Mouse (Mus musculus) heart, postnatal 10 days (tissue): ENCODE measurements around the gene Rab11fip3. TPM values are rescaled to one million over a fixed set of nuclear protein-coding genes. Genes with fewer than 3 reads are reported as not detected.

Experiments used
- DNase-seq, 2 experiments: peaks; one replicate each; pipeline ENCODE4 v3.0.0; 2021
- intact Hi-C: fragments of 180-260 bp; cut with DNase I; formaldehyde crosslinking; loops from one replicate; pipeline ENCODE4 v1.15.1; 2025
- total RNA-seq, 2 experiments: library from RNA; stranded (reverse); gene quantifications; 2 replicates each; pipeline ENCODE4 v1.2.3; 2021

The Rab11fip3 gene
- total RNA-seq, 2 experiments from 2014 or later, result 23.4 to 24.1 TPM

DNA sequence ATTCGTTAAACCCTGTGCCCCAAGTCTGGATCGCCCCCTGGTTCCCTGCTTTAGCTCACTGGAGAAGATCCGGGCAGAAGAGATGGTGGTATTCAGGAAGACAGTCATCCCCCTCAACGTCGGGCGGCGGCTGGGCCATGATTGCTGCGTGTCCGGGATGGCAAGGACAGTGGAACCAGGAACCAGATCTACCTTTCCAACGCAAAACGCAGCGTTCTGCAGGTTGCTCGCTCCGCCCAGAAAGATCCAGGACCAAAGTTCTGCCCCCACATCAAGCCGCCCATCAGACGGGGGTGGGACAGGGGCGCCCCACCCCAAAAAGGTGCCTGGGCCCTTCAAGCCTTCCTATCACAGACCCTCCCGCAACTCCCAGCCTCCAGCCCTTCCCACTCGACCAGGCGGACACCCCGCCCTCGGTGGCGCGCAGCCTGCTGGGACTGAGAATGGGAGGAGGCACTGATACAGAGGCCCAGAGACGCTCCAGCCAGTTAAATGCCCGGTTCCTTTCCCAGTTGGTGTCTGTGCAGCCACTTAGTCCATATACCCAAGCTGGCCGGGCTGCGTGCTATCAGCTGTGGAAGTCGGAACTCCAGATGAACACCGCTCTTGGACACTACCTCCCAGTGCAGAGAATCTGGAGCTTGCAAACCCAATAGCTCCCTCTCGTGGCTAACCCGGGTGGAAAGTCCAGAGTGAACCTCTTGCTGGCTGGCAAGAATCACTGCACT lies 20.7 kb upstream of the Rab11fip3 start, which contains the start of gene Decr2:
Gene Decr2 (minus strand): TSS at position 433 of the 728 bp plus-strand sequence.
- intact Hi-C loops, result loop anchor here (1.0 to 5.0 kb wide), 3 partner anchors 49 to 198 kb away; no protein-coding TSS in a partner anchor
- DNase-seq, result peak; percentile 91 to 93

DNA sequence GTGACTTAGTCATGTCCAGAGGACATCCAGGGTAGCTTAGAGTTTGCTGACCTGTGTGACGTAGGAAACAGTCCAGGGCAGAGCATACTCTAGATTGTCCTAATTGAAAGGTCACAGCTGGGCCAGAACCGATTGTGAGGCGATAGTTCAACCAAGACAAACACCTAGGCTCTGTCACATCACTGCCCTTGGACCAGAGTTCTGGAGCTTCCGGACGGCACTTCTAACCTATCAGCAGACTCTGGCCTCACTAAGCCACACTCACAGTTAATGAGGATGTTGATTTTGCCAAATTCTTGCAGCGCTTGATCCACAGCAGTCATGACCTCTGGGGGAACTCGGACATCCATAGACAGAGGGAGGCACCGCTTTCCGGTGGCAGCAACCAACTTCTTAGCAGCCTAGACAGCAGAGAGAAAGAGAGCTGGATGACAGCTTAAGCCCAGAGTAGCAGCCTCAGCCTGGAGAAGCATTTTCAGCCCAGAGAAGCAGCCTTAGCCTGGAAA lies 17.8 kb upstream of the Rab11fip3 start:
- DNase-seq, result no peak
- intact Hi-C loops, result no loop called here

DNA sequence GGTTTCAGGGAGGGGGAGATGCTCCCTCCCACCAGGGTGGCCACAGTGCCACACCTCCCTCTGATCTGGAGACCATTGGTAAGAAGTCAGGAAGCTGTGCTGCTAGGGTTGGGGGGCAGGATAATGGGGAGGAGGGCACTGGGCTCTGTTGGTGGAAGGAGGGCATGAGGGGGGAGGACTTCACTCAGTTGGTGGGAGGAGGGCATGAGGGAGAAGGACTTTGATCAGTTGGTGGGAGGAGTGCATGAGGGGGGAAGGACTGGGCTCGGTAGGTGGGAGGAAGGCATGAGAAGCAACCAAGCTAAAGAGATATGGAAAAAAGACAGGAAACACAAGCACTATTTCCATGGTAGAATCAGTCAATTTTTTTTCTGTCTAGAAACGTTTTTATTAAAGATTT lies 11.5 kb upstream of the Rab11fip3 start:
- no peak for DNase-seq
- intact Hi-C loops, result no loop called here

DNA sequence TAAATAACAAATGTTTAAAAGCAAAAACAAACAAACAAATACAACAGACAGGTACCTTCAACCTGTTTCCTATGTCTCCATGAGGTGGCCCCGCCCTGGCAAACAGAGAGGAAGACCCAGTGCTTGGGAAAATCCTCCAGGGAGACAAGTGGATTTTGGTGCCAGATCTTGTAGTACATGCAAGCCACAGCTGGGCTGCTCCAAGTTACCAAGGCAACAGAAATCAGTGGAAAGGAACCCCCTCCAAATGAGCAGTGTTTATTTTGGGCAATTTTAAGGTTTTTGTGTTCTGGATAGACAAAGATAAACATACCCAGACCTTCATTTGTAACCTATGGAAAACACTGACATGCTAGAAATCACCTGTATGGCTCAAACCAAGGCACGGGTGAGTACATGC lies 9.5 kb upstream of the Rab11fip3 start:
- intact Hi-C loops, result no loop called here
- DNase-seq, result no peak

- intact Hi-C loops, result no loop called here
- DNase-seq, result no peak
Observed at GRCm38 (mm10) chr17:26075246-26075645, 5.9 kb upstream of the Rab11fip3 start.

DNA sequence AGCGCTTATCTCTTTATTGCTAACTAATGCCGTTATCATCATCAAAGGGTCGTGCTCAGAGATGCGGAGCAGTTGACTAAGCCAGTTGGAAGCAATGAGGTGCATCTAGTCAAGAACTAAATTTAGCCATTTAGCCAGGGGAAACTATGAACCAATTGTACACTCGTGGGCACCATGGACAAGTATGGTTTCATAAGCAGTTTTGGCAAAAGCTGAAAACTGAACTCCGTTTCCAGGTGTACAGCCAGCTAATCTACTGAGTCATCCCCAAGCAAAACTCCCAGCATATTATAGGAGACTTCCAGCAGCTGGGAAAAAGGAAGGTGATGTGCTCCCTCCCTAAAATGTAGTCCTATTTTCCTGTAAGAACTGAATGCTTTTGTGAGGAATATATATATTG lies 781 bp upstream of the Rab11fip3 start:
- no peak for DNase-seq
- intact Hi-C loops, result no loop called here

DNA sequence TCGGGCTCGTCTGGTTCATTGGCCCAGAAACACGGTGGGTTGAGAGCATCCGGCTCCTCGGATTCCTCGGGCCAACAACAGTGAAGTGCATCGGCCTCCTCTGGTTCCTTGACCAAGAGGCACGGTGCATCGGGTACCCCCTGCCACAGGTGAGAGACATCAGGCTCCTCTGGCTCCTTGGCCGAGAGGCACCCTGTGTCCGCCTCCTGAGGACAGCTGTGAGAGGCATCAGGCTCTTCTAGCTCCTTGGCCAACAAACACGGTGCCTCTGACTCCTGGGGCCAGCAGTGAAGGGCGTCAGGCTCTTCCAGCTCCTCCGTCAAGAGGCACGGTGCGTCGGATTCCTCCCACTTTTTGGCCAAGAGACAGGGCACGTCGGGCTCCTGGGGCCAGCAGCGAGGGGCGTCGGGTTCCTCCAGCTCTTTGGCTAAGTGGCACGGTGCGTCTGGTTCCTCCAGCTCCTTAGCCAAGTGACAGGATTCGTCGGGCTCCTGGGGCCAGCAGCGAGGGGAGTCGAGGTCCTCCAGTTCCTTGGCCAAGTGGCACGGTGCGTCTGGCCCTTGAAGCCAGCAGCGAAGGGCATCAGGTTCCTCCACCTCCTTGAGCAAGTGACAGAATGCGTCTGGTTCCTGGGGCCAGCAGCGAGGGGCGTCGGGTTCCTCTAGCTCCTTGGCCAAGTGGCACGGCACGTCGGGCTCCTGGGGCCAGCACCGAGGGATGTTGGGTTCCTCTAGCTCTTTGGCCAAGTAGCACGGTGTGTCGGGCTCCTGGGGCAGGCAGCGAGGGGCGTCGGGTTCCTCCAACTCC lies 1.1 kb downstream of the Rab11fip3 start:
- intact Hi-C loops, result loop anchor here (2.0 kb wide), 2 partner anchors 27 kb away; partner anchors contain the start of gene Nme4
- peak; percentile 20 to 36 for DNase-seq

- intact Hi-C loops, result no loop called here
- DNase-seq, result no peak
Observed at GRCm38 (mm10) chr17:26066488-26067020, 2.8 kb downstream of the Rab11fip3 start.

DNA sequence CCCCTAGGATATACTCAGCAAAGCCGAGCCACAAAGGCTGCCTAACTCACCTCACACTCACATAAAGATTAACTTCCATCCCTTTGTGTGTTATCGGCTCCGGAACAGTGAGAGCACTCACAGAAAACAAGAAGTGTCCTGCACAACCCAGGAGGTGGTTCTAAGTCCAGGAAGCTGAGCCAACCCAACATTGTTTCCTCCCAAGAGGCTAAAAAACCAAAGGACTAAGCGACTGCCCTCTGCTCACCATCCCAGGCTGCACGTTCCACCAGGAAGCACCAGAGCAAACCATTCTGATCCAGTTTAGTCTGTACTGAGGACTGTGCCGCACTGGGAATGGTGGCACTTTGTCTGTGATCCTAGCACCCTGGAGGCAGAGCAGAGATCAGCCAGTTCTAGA lies 4.4 kb downstream of the Rab11fip3 start:
- DNase-seq, result no peak
- intact Hi-C loops, result no loop called here

- no peak for DNase-seq
- intact Hi-C loops, result no loop called here
Observed at GRCm38 (mm10) chr17:26057787-26058567, 11.4 kb downstream of the Rab11fip3 start.

DNA sequence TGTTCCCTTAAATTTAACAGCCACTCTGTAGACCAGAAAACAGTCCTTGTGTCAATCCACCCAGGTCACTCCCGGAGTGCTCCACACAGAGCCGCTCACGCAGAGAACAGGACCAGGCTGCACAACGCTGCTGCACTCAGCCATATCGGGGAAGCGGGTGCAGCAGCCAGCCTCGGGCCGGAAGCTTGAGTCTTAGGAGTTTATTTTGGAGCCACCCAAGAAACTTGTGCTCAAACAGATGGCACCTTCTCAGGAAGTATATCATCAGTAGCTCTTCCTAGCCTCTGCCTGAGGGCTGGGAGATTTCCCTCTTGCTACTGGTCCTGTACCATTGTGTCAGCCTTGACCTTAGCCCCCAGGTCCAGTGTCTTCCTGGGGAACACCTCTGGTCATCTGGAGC lies 12.1 kb downstream of the Rab11fip3 start:
- DNase-seq, result no peak
- intact Hi-C loops, result no loop called here

- DNase-seq, result no peak
- intact Hi-C loops, result no loop called here
Observed at GRCm38 (mm10) chr17:26055164-26055563, 14.2 kb downstream of the Rab11fip3 start.

DNA sequence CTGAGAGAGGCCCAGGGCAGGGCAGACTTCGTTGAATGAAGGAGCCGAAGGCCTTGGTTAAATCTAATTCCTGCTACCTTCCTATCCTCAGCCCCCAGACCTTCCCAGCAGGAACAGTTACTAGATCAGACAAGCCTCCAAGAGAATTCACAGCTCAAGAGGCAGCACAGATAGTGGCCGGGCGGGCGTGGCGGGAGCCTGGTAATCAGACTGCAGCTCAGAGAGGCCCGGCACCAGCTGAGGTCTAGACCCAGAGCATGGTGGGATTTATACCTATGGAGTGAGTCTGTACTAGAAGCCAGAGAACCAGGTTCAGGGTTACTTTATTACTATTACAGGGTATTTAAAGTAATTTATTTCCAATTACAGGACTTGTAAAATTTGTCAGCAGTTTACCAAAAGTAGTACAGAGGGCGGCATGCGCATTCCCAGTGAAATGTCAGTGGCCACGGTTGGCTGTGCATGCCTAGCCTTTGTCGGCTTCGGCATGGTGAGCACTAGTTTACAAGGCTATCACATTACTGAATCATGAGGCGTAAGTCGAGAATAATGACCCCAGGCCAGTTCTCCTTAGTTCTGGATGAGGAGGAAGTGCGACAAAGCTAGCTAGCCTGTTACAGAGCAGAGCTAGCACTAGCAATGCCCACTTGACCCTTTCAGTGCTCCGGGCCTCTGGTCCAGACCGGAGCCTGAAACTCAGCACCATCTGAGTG lies 15.1 kb downstream of the Rab11fip3 start:
- no peak for DNase-seq
- intact Hi-C loops, result no loop called here

- DNase-seq, result no peak
- intact Hi-C loops, result no loop called here
Observed at GRCm38 (mm10) chr17:26052706-26053105, 16.6 kb downstream of the Rab11fip3 start.

DNA sequence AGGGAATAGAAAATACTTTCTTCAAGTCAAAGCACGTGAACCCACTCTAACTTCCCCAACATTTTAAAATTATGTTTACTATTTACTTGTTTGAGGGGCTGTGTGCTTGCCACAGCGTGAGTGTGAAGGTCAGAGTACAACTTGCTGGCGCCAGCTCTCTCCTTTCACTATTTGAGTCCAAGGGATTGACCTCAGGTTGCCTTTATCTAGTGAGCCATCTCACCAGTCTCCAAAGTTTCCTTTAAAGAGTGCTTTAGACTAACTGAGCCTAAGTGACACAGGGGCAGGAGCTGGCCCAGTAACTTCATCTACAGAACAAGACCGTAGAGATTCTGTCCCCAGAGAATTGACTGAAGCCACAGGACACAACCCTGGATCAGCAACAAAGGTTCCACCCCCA lies 17.3 kb downstream of the Rab11fip3 start:
- DNase-seq, result no peak
- intact Hi-C loops, result no loop called here

DNA sequence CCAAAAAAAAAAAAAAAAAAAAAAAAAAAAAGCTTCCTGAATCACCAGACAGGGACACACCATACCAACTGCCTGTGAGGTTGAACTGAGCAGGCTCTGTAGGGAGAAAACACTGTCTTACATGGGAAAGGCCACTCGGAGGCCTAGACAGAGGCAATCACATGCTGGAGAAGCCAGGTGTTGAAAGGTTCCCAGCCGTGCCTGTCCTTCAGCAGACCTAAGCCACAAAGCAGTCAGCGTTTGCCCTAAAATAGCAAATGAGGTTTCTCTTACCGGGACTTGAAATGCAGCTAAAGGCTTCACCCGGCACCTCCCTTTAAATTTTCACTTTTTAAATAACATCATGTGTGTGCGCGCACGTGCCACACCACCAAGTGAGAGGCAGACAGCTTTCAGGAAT lies 21.2 kb downstream of the Rab11fip3 start:
- DNase-seq, result no peak
- intact Hi-C loops, result no loop called here

- DNase-seq, result peak in 1 of 2 experiments; percentile 14
- intact Hi-C loops, result no loop called here
Observed at GRCm38 (mm10) chr17:26046253-26046997, 22.9 kb downstream of the Rab11fip3 start.

- DNase-seq, result no peak
- intact Hi-C loops, result no loop called here
Observed at GRCm38 (mm10) chr17:26045285-26045684, 24.1 kb downstream of the Rab11fip3 start.

- intact Hi-C loops, result no loop called here
- DNase-seq, result peak; percentile 85 to 87
Observed at GRCm38 (mm10) chr17:26043249-26043636, 26.1 kb downstream of the Rab11fip3 start.
